Mouse (Mus musculus): Measurements from ENCODE around the gene Srrm3.

Srrm3 gene

DNA sequence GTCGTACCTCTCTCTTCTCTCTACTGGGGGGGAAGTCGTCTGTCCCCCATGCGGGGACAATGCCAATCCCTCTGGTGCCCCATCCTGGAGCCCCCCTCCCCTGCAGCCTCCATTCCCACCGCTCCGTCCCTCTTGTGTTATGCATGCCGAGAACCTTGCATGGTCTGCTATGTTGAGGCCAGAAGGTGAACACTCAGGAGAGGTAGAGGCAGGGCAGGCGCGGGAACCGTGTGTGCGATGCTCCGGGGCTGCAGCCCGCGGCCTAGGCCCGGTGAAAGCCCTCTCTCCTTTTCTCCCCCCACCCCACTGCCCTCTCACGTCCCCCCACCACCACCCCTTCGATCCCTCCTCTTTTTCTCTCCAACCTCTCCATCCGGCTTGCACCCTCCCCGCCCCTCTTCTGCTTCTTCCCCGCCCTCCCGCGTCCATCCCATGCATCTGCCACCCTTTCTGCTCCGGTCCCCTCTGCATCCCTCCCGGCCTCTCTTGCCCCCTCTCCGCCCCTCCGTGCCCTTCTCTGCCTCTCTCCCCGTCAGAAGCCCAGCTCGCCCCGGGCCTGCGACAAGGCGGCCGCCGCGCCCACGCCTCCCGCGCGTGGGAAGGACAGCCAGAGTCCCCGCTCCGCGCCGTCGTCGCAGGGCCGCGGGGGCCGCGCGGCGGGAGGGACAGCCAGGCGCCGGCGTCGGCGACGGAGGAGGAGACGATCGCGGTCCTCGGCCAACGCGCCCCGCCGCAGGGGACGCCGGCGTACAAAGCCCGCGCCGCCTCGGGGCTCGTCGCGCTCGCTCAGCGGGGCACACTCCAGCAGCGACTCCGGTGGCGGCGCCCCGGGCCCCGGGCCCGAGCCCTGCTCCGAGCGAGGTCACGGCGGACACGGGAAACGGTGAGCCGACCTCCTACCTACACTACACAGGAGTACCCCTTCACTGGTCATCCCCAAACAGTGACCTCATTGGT is 61.2 kb downstream of the Srrm3 start:
- in situ Hi-C loops (cut with MboI; ENCODE audit: unreplicated experiment in 2 of 2), result no loop called here

DNA sequence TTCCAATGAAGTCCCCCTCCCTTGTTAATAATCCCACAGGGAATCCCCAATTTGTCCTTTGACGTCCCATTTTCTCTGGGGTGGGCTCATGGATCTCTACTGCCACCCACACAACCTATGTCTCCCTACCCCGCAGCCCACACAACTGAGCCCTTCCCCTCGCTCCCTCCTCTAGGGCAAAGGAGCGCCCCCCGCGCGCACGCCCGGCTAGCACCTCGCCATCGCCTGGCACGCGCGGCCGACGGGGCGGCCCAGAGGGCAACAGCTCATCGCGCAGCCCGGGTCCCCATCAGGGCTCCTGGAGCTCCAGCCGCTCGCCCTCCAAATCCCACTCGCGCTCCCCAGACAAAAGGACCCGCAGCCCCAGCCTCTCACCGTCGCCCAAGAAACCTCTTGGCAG is 62.0 kb downstream of the Srrm3 start:
- in situ Hi-C loops (cut with MboI; ENCODE audit: unreplicated experiment in 2 of 2), result no loop called here

DNA sequence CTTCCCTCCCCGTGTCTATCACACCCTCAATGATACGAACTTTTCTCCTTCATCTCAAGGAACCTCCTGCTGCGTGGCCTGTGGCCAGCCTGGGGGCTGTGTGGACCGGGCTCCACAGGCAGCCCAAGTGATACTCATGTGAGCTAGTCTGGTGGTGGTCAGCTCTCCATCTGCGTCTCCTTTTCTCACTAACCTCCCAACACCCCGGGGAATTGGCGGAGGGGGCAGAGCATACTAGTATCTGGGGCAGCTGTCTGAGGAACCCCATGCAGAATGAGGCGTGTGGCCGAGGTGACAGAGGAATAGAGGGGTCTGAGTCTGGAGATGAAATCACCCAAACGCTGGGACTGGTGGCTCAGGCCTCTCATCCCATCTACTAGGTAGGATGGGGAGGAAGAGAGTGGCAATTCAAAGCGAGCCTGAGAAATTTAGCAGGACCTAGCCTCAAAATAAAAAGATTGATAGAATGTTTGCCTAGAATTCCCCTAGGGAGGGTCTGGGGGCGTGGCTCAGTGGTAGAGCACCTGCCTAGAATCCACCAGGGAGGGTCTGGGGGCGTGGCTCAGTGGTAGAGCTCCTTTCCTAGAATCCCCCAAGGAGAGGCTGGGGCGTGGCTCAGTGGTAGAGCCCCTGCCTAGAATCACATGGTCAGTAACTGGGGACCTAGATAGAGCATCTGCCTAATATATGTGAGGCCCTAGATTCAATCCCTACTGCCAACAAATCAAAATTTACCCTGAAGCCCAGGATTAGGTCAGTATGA is 63.2 kb downstream of the Srrm3 start:
- in situ Hi-C loops (cut with MboI; ENCODE audit: unreplicated experiment in 2 of 2), result no loop called here

DNA sequence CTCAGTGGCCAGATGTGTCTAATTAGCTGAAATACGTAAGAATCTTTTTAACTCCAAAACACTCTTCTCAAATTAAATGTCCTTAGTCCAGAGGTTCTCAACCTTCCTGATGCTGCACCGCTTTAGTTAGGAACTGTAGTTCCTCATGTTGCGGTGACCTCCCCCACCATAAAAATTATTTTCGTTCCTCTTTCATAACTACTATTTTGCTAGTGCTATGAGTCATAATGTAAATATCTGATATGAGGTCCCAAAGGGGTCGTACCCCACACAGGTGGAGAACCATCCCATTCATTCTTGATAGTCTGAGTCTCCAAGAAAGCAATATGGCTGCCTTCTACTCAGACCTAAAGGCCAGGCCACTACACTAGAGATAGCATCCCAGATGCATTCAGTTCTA is 63.8 kb downstream of the Srrm3 start:
- in situ Hi-C loops (cut with MboI; ENCODE audit: unreplicated experiment in 2 of 2), result no loop called here

GRCm38 (mm10) chr5:135872996-135873395 is 66.3 kb downstream of the Srrm3 start:
- in situ Hi-C loops (cut with MboI; ENCODE audit: unreplicated experiment in 2 of 2), result no loop called here

DNA sequence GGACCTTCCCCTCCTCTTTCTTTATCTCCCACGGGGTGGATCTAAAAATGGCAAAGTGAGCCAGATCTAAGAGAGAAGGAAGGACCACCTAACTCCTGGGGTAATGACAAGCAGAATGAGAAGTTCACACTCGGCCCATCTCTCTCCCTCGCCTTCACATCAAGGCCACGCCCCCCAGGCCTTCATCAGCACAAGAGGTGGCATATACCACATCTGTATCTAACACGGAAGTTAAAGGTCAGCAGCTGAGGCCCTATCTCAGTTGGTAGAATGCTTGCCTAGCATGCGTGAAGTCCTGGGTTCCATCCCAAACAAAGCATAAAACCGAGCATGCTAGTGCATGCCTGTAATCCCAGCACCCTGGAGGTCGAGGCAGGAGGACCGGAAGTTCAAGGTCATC is 67.1 kb downstream of the Srrm3 start:
- in situ Hi-C loops (cut with MboI; ENCODE audit: unreplicated experiment in 2 of 2), result no loop called here

- in situ Hi-C loops (cut with MboI; ENCODE audit: unreplicated experiment in 2 of 2), result loop anchor here in 1 of 2 experiments (25.0 kb wide), 1 partner anchor 885 kb away; no protein-coding TSS in a partner anchor
Observed at GRCm38 (mm10) chr5:135877180-135877579, 70.5 kb downstream of the Srrm3 start.

- in situ Hi-C loops (cut with MboI; ENCODE audit: unreplicated experiment in 2 of 2), result loop anchor here in 1 of 2 experiments (25.0 kb wide), 1 partner anchor 884 kb away; no protein-coding TSS in a partner anchor
Observed at GRCm38 (mm10) chr5:135877831-135878231, 71.1 kb downstream of the Srrm3 start.

DNA sequence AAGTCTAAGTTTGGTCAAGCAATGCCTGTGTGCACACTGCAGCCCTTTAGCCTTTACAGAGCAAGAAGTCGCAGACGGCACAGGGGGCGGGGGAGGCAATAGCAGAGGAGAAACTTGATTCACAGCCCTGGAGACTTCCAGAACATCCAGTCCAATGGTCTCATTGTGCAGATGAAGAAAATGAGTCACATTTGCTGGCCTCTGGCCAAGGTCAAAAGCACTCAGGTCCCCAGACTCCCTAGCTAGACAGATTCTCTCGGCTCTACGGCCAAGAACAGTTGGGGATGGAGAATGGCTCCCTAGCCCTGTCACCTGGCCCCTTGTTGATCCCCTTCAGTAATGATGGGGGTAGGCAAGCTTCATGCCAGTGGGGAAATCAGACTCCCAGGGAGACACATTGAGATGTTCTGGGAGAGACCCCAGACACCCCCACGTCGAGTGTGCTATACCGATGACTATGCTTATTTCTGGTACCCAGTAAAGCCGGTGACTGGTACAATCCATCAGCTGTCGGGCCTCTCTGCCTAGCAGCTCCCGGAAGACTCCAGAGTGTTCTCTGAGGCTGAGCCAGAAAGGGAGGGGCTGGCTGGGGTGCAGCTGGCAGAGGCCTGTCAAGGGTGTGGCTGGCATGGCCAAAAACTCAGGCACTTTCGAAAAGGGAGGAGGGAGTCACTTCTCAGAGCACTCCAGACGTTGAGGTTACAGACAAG is 72.9 kb downstream of the Srrm3 start:
- in situ Hi-C loops (cut with MboI; ENCODE audit: unreplicated experiment in 2 of 2), result loop anchor here in 1 of 2 experiments (25.0 kb wide), 1 partner anchor 883 kb away; no protein-coding TSS in a partner anchor

DNA sequence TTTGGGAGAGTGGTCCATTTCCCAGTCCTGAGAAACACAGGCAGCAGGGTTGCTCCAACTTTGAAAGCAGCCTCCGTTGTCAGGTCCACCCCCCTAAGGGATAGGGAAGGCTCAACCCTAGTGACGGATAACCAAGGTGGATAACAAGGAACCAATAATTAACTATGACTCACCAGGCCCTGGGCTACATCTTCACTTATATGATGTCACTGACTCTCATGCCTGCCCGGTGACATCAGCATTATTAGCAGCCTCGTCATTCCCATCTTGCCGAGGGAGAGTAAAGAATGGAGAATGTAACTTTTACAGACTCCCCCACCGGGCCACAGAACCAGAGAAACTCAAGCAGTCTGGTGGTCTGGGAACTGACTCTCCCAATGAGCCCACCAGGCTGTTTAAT is 78.0 kb downstream of the Srrm3 start:
- in situ Hi-C loops (cut with MboI; ENCODE audit: unreplicated experiment in 2 of 2), result loop anchor here in 1 of 2 experiments (25.0 kb wide), 1 partner anchor 878 kb away; no protein-coding TSS in a partner anchor

DNA sequence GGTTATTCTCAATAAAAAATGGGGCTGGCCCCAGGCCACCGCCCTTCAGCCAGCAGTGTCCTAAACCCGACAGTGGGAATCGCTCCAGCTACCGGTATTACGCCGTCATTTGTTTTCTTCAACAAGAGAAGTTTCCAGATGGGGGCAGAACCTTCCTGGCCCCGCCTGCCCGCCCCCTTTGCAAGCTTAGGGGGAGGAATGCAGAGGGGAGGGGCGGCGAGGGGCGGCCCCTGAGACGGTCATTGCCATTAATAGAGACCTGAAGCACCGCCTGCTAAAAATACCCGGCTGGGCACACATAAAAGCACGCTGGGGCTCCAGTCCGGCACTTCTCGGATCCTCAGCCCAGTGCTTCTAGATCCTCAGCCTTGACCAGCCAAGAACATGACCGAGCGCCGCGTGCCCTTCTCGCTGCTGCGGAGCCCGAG is 81.0 kb downstream of the Srrm3 start, which contains the start of gene Hspb1:
Gene Hspb1, plus strand, starts transcription at position 245 of the 428 bp plus-strand sequence.
- in situ Hi-C loops (cut with MboI; ENCODE audit: unreplicated experiment in 2 of 2), result loop anchor here in 1 of 2 experiments (25.0 kb wide), 1 partner anchor 875 kb away; no protein-coding TSS in a partner anchor

DNA sequence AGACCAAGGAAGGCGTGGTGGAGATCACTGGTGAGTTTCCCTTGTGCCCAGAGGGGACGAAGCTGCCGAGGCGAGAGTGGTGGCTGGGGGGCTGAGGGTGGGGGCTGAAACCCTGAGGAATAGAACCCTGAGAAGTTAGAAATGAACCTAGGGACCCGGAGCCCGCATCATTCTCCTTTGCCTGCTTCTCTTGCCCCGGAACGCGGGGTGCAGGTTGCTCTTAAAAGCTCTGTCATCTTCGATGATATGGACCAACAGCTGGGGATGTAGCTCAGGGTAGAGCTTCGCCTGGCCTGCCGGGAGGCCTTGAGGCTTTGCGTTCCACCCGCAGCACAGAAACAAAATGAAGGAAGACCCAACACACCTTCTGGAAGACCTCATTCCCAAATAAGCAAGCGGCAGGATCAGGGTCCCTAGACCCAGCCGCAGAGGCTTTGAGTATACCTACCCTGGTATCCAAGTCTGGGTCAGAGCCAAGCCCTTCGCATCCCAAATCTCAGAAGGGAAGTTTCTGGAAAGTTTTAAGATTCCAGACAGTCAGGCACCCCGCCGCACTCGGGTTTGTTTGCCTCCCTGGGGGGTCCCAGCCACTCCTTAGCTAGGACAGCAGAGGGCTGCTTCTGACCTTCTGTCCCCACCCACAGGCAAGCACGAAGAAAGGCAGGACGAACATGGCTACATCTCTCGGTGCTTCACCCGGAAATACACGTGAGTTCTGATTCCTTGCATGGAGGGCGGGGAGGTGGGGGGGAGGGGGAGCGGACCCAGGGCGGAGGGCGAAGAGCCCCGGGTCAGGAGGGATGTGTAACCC is 81.9 kb downstream of the Srrm3 start:
- in situ Hi-C loops (cut with MboI; ENCODE audit: unreplicated experiment in 2 of 2), result loop anchor here in 1 of 2 experiments (25.0 kb wide), 1 partner anchor 874 kb away; no protein-coding TSS in a partner anchor

GRCm38 (mm10) chr5:135890323-135890722 is 83.6 kb downstream of the Srrm3 start:
- in situ Hi-C loops (cut with MboI; ENCODE audit: unreplicated experiment in 2 of 2), result loop anchor here (10.0 to 25.0 kb wide), 3 partner anchors 364 to 872 kb away; no protein-coding TSS in a partner anchor

GRCm38 (mm10) chr5:135890920-135891319 is 84.2 kb downstream of the Srrm3 start:
- in situ Hi-C loops (cut with MboI; ENCODE audit: unreplicated experiment in 2 of 2), result loop anchor here (10.0 to 25.0 kb wide), 3 partner anchors 364 to 871 kb away; no protein-coding TSS in a partner anchor

- in situ Hi-C loops (cut with MboI; ENCODE audit: unreplicated experiment in 2 of 2), result loop anchor here (10.0 to 25.0 kb wide), 3 partner anchors 362 to 870 kb away; no protein-coding TSS in a partner anchor
Observed at GRCm38 (mm10) chr5:135892589-135893351, 86.1 kb downstream of the Srrm3 start.

DNA sequence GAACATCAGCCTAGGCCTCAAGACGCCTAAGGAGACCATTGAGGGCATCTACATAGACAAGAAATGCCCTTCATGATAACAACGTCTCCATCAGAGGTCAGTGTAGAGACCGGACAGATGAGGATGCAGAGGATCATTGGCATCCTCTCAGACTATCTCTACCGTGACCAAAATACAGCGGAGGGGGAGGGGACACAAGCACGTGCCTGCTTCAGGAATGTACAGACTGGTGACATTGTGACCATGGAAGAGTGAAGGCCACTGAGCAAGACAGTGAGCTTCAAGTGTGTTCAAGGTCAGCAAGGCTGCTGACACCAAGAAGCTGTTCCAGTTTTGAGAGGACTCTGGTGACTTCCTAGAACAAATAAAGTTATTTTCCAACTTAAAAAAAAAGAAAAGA is 88.3 kb downstream of the Srrm3 start:
- in situ Hi-C loops (cut with MboI; ENCODE audit: unreplicated experiment in 2 of 2), result loop anchor here (5.0 to 25.0 kb wide), 4 partner anchors 77 to 867 kb away; partner anchors contain the start of gene Ssc4d (in 1 of the 2)

- in situ Hi-C loops (cut with MboI; ENCODE audit: unreplicated experiment in 2 of 2), result loop anchor here (5.0 to 25.0 kb wide), 4 partner anchors 74 to 864 kb away; partner anchors contain the start of gene Ssc4d (in 1 of the 2)
Observed at GRCm38 (mm10) chr5:135898028-135898427, 91.3 kb downstream of the Srrm3 start.

GRCm38 (mm10) chr5:135898995-135899394 is 92.3 kb downstream of the Srrm3 start:
- in situ Hi-C loops (cut with MboI; ENCODE audit: unreplicated experiment in 2 of 2), result loop anchor here (5.0 to 25.0 kb wide), 4 partner anchors 73 to 863 kb away; partner anchors contain the start of gene Ssc4d (in 1 of the 2)

All from v-Abl transformed pro-B cells (cell line).